9 mouse cellular contexts compared by ENCODE assay signal in the genomic region with DNA sequence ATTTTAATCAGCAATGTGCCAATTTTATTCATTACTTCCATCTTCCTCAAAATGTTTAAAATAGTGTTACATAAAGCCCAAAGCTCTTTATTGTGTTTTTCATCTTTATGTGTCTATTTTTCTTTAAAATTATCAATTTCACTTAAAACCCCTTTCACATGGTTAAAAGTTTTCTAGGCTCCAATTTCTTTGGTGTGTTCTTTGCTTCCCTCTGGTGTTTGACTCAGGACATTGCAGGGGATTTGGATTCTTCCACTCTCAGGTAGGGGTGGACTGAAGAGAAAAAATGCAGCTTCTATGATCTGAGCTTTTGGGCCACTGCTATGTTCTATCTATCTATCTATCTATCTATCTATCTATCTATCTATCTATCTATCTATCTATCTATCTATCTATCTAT. TPM values are rescaled to one million over a fixed set of nuclear protein-coding genes. Genes with fewer than 3 reads are reported as not detected.
A peak's percentile ranks its signal among the peaks of the same experiment; 100 is the strongest.
DNase-seq lines count a peak whose midpoint lies in the region; ATAC-seq and TF ChIP-seq lines count a peak whose summit lies in the region.
"Had no signal": no experiment of that assay in that cellular context is flagged by ENCODE, and none has a peak within 500 bp of the region (broad histone marks: within the 10 kb centered on the region; RNA-seq: fewer than 3 reads in every experiment).

No protein-coding gene starts in this region.

- H3K4me3 ChIP-seq in layer of hippocampus, adult 2 months: no peak overlapping the region
- no peak overlapping the region for H3K4me3 ChIP-seq in cortical plate, adult 2 months (ENCODE audit: insufficient read depth, low read length)
- H3K4me3 ChIP-seq: erythroblast, embryonic 14.5 days; stomach, embryonic 15.5 days had no signal

- ATAC-seq in megakaryocyte-erythroid progenitor cell, adult 5-6 weeks (replicated peaks; ENCODE audit: low FRiP score, low TSS enrichment, poor library complexity, severe bottlenecking): peak; percentile 67; the same call in 1 of the 2 replicates

- no peak for TF ChIP-seq POLR2A in cortical plate, adult 2 months (IDR thresholded peaks at IDR 0.05; ENCODE audit: extremely low read depth, insufficient read depth, low read length)

- DNase-seq in layer of hippocampus, adult 2 months (ENCODE audit: low spot score in 2 of 2): peak in 1 of 2 experiments; percentile 40
- no peak for DNase-seq in layer of hippocampus, adult 8-10 months (ENCODE audit: low spot score in 2 of 2)
- DNase-seq in MEL-GATA-1-ER (ENCODE audit: extremely low read depth, low read depth): peak; percentile 41
- no peak for DNase-seq in right cerebral cortex, adult 18-20 months
- DNase-seq in left cerebral cortex, adult 18-20 months (ENCODE audit: low spot score in 2 of 2): no peak

- TF ChIP-seq CTCF in layer of hippocampus, adult 2 months (conservative IDR thresholded peaks at IDR 0.05): peak; percentile 86
- TF ChIP-seq CTCF in cortical plate, adult 2 months (IDR thresholded peaks at IDR 0.05; ENCODE audit: extremely low read depth, insufficient read depth, low read length): peak; percentile 63; the same call in 1 of the 2 replicates

- no peaks in the 10 kb centered on the region for H3K4me1 ChIP-seq in cortical plate, adult 2 months (ENCODE audit: control insufficient read depth, insufficient read depth, low read length)
- H3K4me1 ChIP-seq: stomach, embryonic 15.5 days had no signal

- H3K27ac ChIP-seq in layer of hippocampus, adult 2 months: no peak overlapping the region
- H3K27ac ChIP-seq in cortical plate, adult 2 months (ENCODE audit: insufficient read depth, low read length): no peak overlapping the region
- H3K27ac ChIP-seq: stomach, embryonic 15.5 days had no signal

RNA-seq across cellular contexts. Expression of a gene that starts 9.5 kb away (rescaled TPM):
- total RNA-seq in layer of hippocampus, adult 2 months (2021): 10 to 100 TPM; 17.6 to 24.1 TPM
- total RNA-seq in layer of hippocampus, adult 8-10 months (2022): 10 to 100 TPM; 18.7 to 28.3 (median 21.4) TPM
- 32.9 and 33.4 TPM in 2 replicates for polyA plus RNA-seq in cortical plate, adult 2 months (2012; rRNA removed)
- 20.8 and 22.3 TPM in 2 replicates for total RNA-seq in megakaryocyte-erythroid progenitor cell, adult 5-6 weeks (2014; fragmentation: Nextera tagmentation)
- 1.3 and 6.3 TPM in 2 replicates for total RNA-seq in megakaryocyte-erythroid progenitor cell, adult 5-6 weeks (2017)
- total RNA-seq in left cerebral cortex, adult 18-20 months (2021): 10 to 100 TPM; 19.3 to 23.3 TPM

RNA-seq across cellular contexts. Expression of a gene that starts 16.4 kb away (rescaled TPM):
- 10 to 100 TPM; 35.4 to 40.0 TPM for total RNA-seq in layer of hippocampus, adult 2 months (2021)
- 10 to 100 TPM; 32.9 to 40.2 (median 35.2) TPM for total RNA-seq in layer of hippocampus, adult 8-10 months (2022)
- polyA plus RNA-seq in cortical plate, adult 2 months (2012; rRNA removed): 49.2 and 50.5 TPM in 2 replicates
- total RNA-seq in megakaryocyte-erythroid progenitor cell, adult 5-6 weeks (2014; fragmentation: Nextera tagmentation): 43.4 and 53.4 TPM in 2 replicates
- total RNA-seq in megakaryocyte-erythroid progenitor cell, adult 5-6 weeks (2017): 34.2 and 39.7 TPM in 2 replicates
- 10 to 100 TPM; 32.5 to 33.9 TPM for total RNA-seq in left cerebral cortex, adult 18-20 months (2021)

RNA-seq across cellular contexts. Expression of a gene that starts 28.3 kb away (rescaled TPM):
- total RNA-seq in layer of hippocampus, adult 2 months (2021): 10 to 100 TPM; 54.7 to 55.7 TPM
- total RNA-seq in layer of hippocampus, adult 8-10 months (2022): 10 to 100 TPM; 49.6 to 61.9 (median 58.5) TPM
- 43.4 and 43.8 TPM in 2 replicates for polyA plus RNA-seq in cortical plate, adult 2 months (2012; rRNA removed)
- total RNA-seq in megakaryocyte-erythroid progenitor cell, adult 5-6 weeks (2014; fragmentation: Nextera tagmentation): 39.9 and 48.0 TPM in 2 replicates
- 22.5 and 36.4 TPM in 2 replicates for total RNA-seq in megakaryocyte-erythroid progenitor cell, adult 5-6 weeks (2017)
- 10 to 100 TPM; 43.7 to 50.5 TPM for total RNA-seq in left cerebral cortex, adult 18-20 months (2021)

RNA-seq across cellular contexts. Expression of a gene that starts 37.4 kb away (rescaled TPM):
- 100 to 1,000 TPM; 197 to 199 TPM for total RNA-seq in layer of hippocampus, adult 2 months (2021)
- total RNA-seq in layer of hippocampus, adult 8-10 months (2022): 100 to 1,000 TPM; 173 to 203 (median 195) TPM
- polyA plus RNA-seq in cortical plate, adult 2 months (2012; rRNA removed): 155 and 173 TPM in 2 replicates
- total RNA-seq in megakaryocyte-erythroid progenitor cell, adult 5-6 weeks (2014; fragmentation: Nextera tagmentation): 33.7 and 37.8 TPM in 2 replicates
- 7.5 and 8.3 TPM in 2 replicates for total RNA-seq in megakaryocyte-erythroid progenitor cell, adult 5-6 weeks (2017)
- 100 to 1,000 TPM; 146 to 156 TPM for total RNA-seq in left cerebral cortex, adult 18-20 months (2021)

RNA-seq across cellular contexts. Expression of a gene that starts 43.8 kb away (rescaled TPM):
- 10 to 100 TPM; 15.7 to 17.0 TPM for total RNA-seq in layer of hippocampus, adult 2 months (2021)
- total RNA-seq in layer of hippocampus, adult 8-10 months (2022): 10 to 100 TPM; 15.6 to 19.9 (median 16.9) TPM
- polyA plus RNA-seq in cortical plate, adult 2 months (2012; rRNA removed): 21.5 and 22.4 TPM in 2 replicates
- 16.1 and 17.2 TPM in 2 replicates for total RNA-seq in megakaryocyte-erythroid progenitor cell, adult 5-6 weeks (2014; fragmentation: Nextera tagmentation)
- 15.9 and 19.4 TPM in 2 replicates for total RNA-seq in megakaryocyte-erythroid progenitor cell, adult 5-6 weeks (2017)
- 10 to 100 TPM; 13.9 to 14.1 TPM for total RNA-seq in left cerebral cortex, adult 18-20 months (2021)
